Mouse (Mus musculus) T-helper 17 cell (primary cell): ENCODE measurements at regions not wholly inside any gene's neighbourhood (a gene's known extent, or its start where the extent isn't known, plus 50 kb on each side); places are given as distances from the start of the nearest gene placed in this dataset.
"Not testable (repeated sequence)": the region's sequence is repeated elsewhere in the genome, so short reads cannot be mapped to it uniquely, and the experiment has no call there.

Experiments
- in situ Hi-C, 2 experiments: fragments of 300-600 bp; cut with MboI, MseI; formaldehyde crosslinking; loops; 1 replicate in 1 of 2; 2 replicates in 1 of 2; pipeline ENCODE4 v1.15.1; 2025; ENCODE audit warnings: high pct_unique_total_duplicates in 2 of 2

DNA sequence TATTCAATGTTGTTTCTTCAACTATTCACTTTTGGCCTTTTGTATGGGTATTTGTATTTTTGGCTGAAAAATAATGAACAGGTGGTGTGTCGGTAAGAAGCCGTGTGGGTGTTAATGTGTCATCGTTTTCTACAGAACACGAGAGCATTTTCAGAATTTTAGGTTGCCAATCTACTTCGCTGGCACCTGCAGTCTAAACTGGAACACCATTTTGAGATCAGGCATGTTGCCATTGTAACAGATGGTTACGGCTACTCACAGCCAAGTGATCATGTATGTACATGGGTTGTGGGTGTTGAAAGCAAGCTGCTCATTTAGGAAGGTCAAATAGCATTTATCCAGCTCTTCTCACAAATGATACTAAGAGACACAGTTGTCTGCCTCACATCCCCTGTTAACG, 167.2 kb upstream of the Gm21833 start:
- in situ Hi-C loops: no loop called here

DNA sequence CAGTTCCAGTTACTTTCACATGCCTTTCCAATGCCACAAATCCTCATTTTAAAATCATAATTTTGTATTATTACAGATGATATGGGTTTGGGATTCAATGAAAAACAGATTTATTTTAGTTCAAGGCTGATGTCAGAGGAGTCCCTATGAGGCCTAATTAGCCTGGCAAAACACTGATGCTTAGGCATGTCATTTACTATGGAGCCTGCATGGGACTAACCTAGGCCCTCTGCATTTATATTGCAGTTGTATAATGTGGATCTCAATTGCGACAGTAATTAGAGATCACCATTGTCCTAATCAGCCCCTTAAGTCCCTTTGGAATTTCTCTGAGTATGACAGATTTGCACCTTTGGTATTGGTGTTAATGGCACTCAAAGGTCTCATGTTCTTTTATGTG, 153.3 kb upstream of the Gm21833 start:
- in situ Hi-C loops: loop anchor here in 1 of 2 experiments (10.0 kb wide), 1 partner anchor 730 kb away; no protein-coding TSS in a partner anchor

DNA sequence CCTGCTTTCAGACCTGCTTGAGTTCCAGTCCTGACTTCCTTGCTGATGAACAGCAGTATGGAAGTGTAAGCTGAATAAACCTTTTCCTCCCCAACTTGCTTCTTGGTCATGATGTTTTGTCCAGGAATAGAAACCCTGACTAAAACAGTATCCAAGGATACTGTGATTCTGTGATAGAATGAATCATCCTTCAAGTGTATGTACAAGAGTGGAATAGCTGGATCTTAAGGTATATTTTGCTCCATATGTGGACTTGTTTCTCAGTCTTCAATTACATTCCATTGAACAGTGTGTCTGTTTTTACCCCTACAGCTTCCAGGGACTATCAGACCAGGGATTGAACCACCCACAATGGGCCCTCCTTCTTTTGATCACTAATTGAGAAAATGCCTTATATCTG, 145.1 kb upstream of the Gm21833 start:
- in situ Hi-C loops: not testable (repeated sequence)

DNA sequence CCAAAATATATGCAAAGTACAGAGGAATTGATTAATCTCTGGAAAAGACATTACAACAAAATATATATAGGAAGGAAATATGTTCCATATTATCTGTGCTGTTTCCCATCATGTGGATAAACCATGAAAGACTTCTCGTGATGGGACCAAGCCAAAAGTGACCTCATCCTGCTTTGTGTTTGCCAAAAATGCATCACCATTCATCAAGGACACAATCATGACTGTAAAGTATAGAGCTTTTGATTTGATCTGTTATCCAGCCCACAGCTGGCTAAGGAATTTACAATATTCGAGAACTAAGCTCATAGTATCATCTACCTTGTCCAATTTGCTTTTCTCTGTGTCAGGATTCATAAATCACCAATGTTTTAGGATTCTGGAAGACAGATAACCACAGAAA, 127.3 kb upstream of the Gm21833 start:
- in situ Hi-C loops: no loop called here

GRCm38 (mm10) chr16:82711161-82711560, 117.0 kb upstream of the Gm21833 start:
- in situ Hi-C loops: no loop called here

GRCm38 (mm10) chr16:82734117-82734516, 94.1 kb upstream of the Gm21833 start:
- in situ Hi-C loops: no loop called here

- in situ Hi-C loops: loop anchor here in 1 of 2 experiments (25.0 kb wide), 1 partner anchor 1421 kb away; no protein-coding TSS in a partner anchor
These were observed 69.7 kb upstream of the Gm21833 start for GRCm38 (mm10) chr16:82758466-82758865.
